Mouse (Mus musculus) embryo, embryonic 11 days (tissue): ENCODE measurements around the gene Ewsr1.
"Not testable (repeated sequence)": the region's sequence is repeated elsewhere in the genome, so short reads cannot be mapped to it uniquely, and the experiment has no call there.

Experiments
- DNase-seq: peaks from one replicate; pipeline ENCODE4 v3.0.0-alpha.2; 2015

The Ewsr1 gene

GRCm38 (mm10) chr11:5096480-5097020, 2.5 kb downstream of the Ewsr1 start:
- no peak for DNase-seq

- DNase-seq, result no peak
These were observed 3.2 kb downstream of the Ewsr1 start for GRCm38 (mm10) chr11:5095877-5096276.

GRCm38 (mm10) chr11:5091706-5092105, 7.4 kb downstream of the Ewsr1 start:
- peak; percentile 36 for DNase-seq

- no peak for DNase-seq
These were observed 9.9 kb downstream of the Ewsr1 start for GRCm38 (mm10) chr11:5089147-5089546.

GRCm38 (mm10) chr11:5076843-5077242, 22.2 kb downstream of the Ewsr1 start:
- not testable (repeated sequence) for DNase-seq

- no peak for DNase-seq
These were observed 23.3 kb downstream of the Ewsr1 start for GRCm38 (mm10) chr11:5075760-5076159.

- DNase-seq, result no peak
These were observed 24.2 kb downstream of the Ewsr1 start for GRCm38 (mm10) chr11:5074882-5075281.

GRCm38 (mm10) chr11:5068126-5068971, 30.7 kb downstream of the Ewsr1 start:
- DNase-seq, result no peak

GRCm38 (mm10) chr11:5067063-5067462, 32.0 kb downstream of the Ewsr1 start:
- DNase-seq, result no peak

GRCm38 (mm10) chr11:5065056-5065821, 33.8 kb downstream of the Ewsr1 start, which contains the start of gene Gas2l1:
TSS of gene Gas2l1 (minus strand) at chr11:5065327.
- peak; percentile 95 for DNase-seq

- no peak for DNase-seq
These were observed 34.6 kb downstream of the Ewsr1 start for GRCm38 (mm10) chr11:5064282-5065055.

- no peak for DNase-seq
These were observed 35.3 kb downstream of the Ewsr1 start for GRCm38 (mm10) chr11:5063561-5064281.

- DNase-seq, result no peak
These were observed 36.1 kb downstream of the Ewsr1 start for GRCm38 (mm10) chr11:5062860-5063505.

GRCm38 (mm10) chr11:5062326-5062725, 36.7 kb downstream of the Ewsr1 start:
- no peak for DNase-seq

GRCm38 (mm10) chr11:5061413-5062139, 37.5 kb downstream of the Ewsr1 start:
- DNase-seq, result peak; percentile 87

GRCm38 (mm10) chr11:5060756-5061412, 38.2 kb downstream of the Ewsr1 start:
- peak; percentile 47 for DNase-seq

GRCm38 (mm10) chr11:5059704-5060156, 39.3 kb downstream of the Ewsr1 start:
- peak; percentile 54 for DNase-seq

- DNase-seq, result no peak
These were observed 39.8 kb downstream of the Ewsr1 start for GRCm38 (mm10) chr11:5059230-5059629.

- no peak for DNase-seq
These were observed 40.3 kb downstream of the Ewsr1 start for GRCm38 (mm10) chr11:5058783-5059182.
